Mouse (Mus musculus) macrophage (primary cell): ENCODE results near the gene Slc35c2. TPM values are rescaled to one million over a fixed set of nuclear protein-coding genes. Genes with fewer than 3 reads are reported as not detected.

Experiments
- H3K27ac ChIP-seq: fragments of 350-480 bp; formaldehyde crosslinking; 2 replicates; pipeline ENCODE4 v1.9.0; 2021
- H3K36me3 ChIP-seq: fragments of 350-480 bp; formaldehyde crosslinking; 2 replicates; pipeline ENCODE4 v1.9.0; 2021; ENCODE audit errors: inconsistent target
- H3K4me3 ChIP-seq: fragments of 350-480 bp; formaldehyde crosslinking; 2 replicates; pipeline ENCODE4 v1.9.0; 2021; ENCODE audit errors: inconsistent target
- H3K79me2 ChIP-seq: fragments of 350-480 bp; formaldehyde crosslinking; 2 replicates; pipeline ENCODE4 v1.9.0; 2021; ENCODE audit errors: inconsistent target
- WGBS: methylation state at CpG from one replicate; pipeline ENCODE4 v1.1.7; 2026; ENCODE audit warnings: inconsistent platforms; ENCODE audit not compliant: missing documents; 5-methylcytosine and 5-hydroxymethylcytosine counted together
- polyA plus RNA-seq: library from polyadenylated mRNA; stranded (reverse); fragments of 250-400 nt; gene quantifications from 3 replicates; pipeline ENCODE4 v1.2.4, GENCODE M21; 2018; ENCODE audit warnings: inconsistent platforms

Slc35c2 gene
- polyA plus RNA-seq, 1 experiment from 2014 or later: 29.3 TPM

GRCm38 (mm10) chr2:165275824-165276223, 11.8 kb downstream of the Slc35c2 start:
- peaks cover 43% of the 10 kb centered on the region for H3K36me3 ChIP-seq
- WGBS: 38% methylated on average over 8 of the region's 8 CpGs
- H3K79me2 ChIP-seq: no peaks in the 10 kb centered on the region
- H3K4me3 ChIP-seq: no peak overlapping the region
- H3K27ac ChIP-seq: no peak overlapping the region

GRCm38 (mm10) chr2:165275124-165275640, 12.5 kb downstream of the Slc35c2 start:
- Histone ChIP-seq H3K27ac (no peak overlapping the region), H3K79me2 (no peaks in the 10 kb centered on the region), H3K36me3 (peaks cover 37% of the 10 kb centered on the region; the same call in 1 of the 2 replicates), H3K4me3 (no peak overlapping the region)
- WGBS: 80% methylated on average over 8 of the region's 8 CpGs

- Histone ChIP-seq H3K27ac (no peak overlapping the region), H3K4me3 (no peak overlapping the region), H3K79me2 (no peaks in the 10 kb centered on the region), H3K36me3 (peaks cover 22% of the 10 kb centered on the region; the same call in 1 of the 2 replicates)
- WGBS: 60% methylated on average over 4 of the region's 4 CpGs
These were observed 14.1 kb downstream of the Slc35c2 start for GRCm38 (mm10) chr2:165273589-165273988.

DNA sequence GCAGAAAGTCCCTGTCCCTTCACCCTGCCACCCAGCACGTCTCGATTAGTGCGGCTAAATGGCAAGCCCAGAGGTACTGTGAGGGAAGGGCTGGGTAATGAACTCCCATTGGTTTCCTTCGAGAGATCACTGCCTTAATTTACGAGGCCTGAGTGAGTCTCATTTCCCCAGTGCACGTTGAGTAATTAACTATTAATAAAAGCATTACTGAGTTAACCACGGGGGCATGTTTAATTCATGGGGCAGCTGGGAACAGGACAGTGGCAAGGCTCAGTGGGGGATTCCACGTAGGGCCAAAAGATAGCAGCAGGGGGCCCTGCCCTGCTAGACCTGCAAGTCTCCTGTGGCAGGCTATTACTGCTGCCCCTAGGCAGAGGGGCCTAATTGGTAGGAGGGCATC, 16.3 kb downstream of the Slc35c2 start:
- H3K27ac ChIP-seq: no peak overlapping the region
- no peak overlapping the region for H3K4me3 ChIP-seq
- H3K79me2 ChIP-seq: no peaks in the 10 kb centered on the region
- 42% methylated on average over 8 of the region's 8 CpGs for WGBS
- H3K36me3 ChIP-seq: peaks cover under 1% of the 10 kb centered on the region; the same call in 1 of the 2 replicates

GRCm38 (mm10) chr2:165270858-165271257, 16.8 kb downstream of the Slc35c2 start:
- Histone ChIP-seq H3K4me3 (no peak overlapping the region), H3K36me3 (no peaks in the 10 kb centered on the region), H3K27ac (no peak overlapping the region), H3K79me2 (no peaks in the 10 kb centered on the region)
- 13% methylated on average over 7 of the region's 7 CpGs for WGBS

- Histone ChIP-seq H3K27ac (no peak overlapping the region), H3K79me2 (no peaks in the 10 kb centered on the region), H3K4me3 (no peak overlapping the region), H3K36me3 (no peaks in the 10 kb centered on the region)
- WGBS: 46% methylated on average over 12 of the region's 12 CpGs
These were observed 20.9 kb downstream of the Slc35c2 start for GRCm38 (mm10) chr2:165266739-165267138.

DNA sequence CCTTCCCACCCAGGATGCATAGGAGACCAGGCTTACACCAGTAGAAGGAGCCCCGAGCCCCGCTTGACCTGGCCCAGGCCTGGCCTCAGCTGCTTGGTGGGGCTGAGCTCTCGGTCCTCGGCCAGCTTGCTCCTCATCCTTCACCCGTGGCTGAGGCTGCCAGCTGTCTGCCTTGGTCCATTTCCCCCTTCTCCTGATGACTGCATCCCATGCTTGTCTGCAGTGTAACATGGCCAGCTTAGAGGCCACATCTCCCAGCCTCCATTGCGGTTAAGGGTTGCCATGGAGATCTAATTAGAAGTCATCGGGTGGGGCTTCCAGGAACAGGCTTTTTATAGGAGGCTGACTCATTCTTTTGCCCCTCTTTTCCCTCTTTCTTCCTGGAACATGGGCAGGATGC, 23.8 kb downstream of the Slc35c2 start:
- H3K27ac ChIP-seq: no peak overlapping the region
- H3K4me3 ChIP-seq: no peak overlapping the region
- H3K79me2 ChIP-seq: no peaks in the 10 kb centered on the region
- H3K36me3 ChIP-seq: no peaks in the 10 kb centered on the region
- WGBS: 54% methylated on average over 7 of the region's 7 CpGs

DNA sequence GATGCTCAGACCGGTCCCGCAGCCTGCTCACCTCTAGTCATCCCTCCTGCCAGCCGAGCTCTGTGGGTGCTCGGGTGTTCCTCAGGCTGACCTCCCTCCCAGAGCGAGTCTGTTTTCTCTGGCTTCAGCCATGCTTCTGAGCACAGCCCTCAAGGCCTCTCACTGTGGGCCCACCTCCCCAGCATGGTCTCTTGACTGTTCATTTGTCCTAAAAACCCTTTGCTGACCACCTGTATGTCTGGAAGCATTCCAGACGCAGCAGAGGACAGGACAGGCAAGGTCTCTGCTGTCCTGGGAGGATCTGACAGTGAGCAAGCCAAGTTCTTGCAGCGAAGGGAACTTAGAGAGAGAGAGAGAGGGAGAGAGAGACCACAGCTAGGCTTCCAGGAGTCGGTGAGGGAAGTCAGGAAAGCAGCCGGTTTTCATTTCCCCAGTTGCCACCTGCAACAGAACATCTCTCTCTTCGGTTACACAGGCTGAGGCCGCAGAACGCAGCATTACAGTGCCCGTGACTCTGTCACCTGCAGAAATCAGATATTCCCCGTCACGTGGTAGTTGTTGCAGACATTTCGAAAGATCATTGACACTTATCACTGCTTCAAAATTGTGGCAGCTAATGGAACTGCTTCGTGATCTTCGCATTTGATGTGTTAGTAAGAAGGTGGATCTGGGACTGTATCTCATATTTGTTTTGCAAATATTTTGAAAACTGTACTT, 25.2 kb downstream of the Slc35c2 start:
- 52% methylated on average over 18 of the region's 18 CpGs for WGBS
- H3K79me2 ChIP-seq: no peaks in the 10 kb centered on the region
- no peak overlapping the region for H3K4me3 ChIP-seq
- H3K36me3 ChIP-seq: no peaks in the 10 kb centered on the region
- no peak overlapping the region for H3K27ac ChIP-seq

DNA sequence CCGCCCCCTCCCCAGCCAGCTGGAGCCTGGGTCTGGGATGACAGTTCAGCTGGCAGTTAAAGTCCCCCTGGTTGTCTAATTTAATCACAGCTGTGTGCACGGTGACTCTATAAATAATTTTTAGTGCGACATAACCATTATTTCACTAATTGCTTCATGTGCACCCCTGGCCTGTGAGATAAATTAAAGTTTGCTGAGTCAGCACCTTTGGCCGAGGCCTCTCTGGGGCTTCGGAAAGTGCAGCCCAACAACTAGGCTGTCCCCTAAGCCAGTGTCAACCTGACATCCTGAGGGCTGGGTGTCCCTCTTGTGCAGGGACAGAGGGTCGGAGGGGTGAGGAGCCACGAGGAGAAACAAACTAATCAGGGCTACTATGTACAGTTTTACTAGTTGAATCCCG, 27.8 kb downstream of the Slc35c2 start:
- no peak overlapping the region for H3K4me3 ChIP-seq
- no peaks in the 10 kb centered on the region for H3K79me2 ChIP-seq
- H3K27ac ChIP-seq: no peak overlapping the region
- 85% methylated on average over 8 of the region's 8 CpGs for WGBS
- H3K36me3 ChIP-seq: no peaks in the 10 kb centered on the region

GRCm38 (mm10) chr2:165258321-165258720, 29.3 kb downstream of the Slc35c2 start:
- Histone ChIP-seq H3K4me3 (no peak overlapping the region), H3K27ac (no peak overlapping the region), H3K36me3 (no peaks in the 10 kb centered on the region), H3K79me2 (no peaks in the 10 kb centered on the region)
- 95% methylated on average over 6 of the region's 6 CpGs for WGBS

GRCm38 (mm10) chr2:165257151-165257834, 30.4 kb downstream of the Slc35c2 start:
- no peaks in the 10 kb centered on the region for H3K36me3 ChIP-seq
- H3K79me2 ChIP-seq: no peaks in the 10 kb centered on the region
- 80% methylated on average over 11 of the region's 11 CpGs for WGBS
- H3K4me3 ChIP-seq: no peak overlapping the region
- H3K27ac ChIP-seq: no peak overlapping the region

DNA sequence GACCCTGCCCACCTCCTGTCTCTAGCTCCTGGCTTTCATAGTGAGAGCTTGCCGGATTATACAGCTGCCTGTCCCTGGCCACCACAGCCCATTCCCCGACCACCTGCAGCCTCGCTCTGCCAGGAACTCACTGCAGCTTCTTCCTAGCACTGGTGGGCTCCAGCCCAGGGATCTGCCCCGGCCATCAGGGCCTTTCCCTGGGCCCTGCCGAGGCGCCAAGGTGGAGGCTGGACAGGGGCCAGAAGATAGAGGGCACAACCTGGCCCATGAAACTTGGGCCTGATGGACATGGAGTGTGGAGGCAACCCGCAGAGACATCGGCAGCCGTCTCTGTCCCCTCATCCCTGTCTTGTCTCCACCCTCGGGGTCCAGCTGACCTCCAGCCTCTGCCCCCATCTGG, 31.5 kb downstream of the Slc35c2 start:
- Histone ChIP-seq H3K79me2 (no peaks in the 10 kb centered on the region), H3K27ac (no peak overlapping the region), H3K36me3 (no peaks in the 10 kb centered on the region), H3K4me3 (no peak overlapping the region)
- WGBS: 88% methylated on average over 10 of the region's 10 CpGs

DNA sequence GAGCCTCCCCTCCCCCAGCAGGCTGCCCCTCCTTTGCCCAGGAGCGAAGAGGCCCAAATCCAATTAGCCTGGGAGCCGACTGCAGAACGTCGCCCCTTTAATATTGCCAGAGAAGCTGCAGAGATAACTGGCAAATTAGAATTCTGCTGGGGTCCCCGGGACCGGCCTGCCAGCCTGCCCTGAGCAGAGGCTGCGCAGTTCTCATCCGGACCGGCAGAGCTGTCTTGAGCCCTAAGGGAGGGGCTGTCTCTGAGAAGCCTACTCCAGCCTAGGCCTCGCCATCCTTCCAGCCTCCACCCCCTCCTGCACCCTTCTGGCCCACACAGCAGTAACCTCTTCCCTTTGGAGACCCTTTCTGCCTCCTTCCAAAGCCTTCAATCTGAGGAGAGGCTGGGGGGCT, 33.8 kb downstream of the Slc35c2 start:
- no peaks in the 10 kb centered on the region for H3K79me2 ChIP-seq
- H3K27ac ChIP-seq: no peak overlapping the region
- H3K4me3 ChIP-seq: no peak overlapping the region
- no peaks in the 10 kb centered on the region for H3K36me3 ChIP-seq
- WGBS: 87% methylated on average over 10 of the region's 10 CpGs

GRCm38 (mm10) chr2:165253269-165253668, 34.4 kb downstream of the Slc35c2 start:
- Histone ChIP-seq H3K4me3 (no peak overlapping the region), H3K27ac (no peak overlapping the region), H3K36me3 (no peaks in the 10 kb centered on the region), H3K79me2 (no peaks in the 10 kb centered on the region)
- 94% methylated on average over 8 of the region's 8 CpGs for WGBS

DNA sequence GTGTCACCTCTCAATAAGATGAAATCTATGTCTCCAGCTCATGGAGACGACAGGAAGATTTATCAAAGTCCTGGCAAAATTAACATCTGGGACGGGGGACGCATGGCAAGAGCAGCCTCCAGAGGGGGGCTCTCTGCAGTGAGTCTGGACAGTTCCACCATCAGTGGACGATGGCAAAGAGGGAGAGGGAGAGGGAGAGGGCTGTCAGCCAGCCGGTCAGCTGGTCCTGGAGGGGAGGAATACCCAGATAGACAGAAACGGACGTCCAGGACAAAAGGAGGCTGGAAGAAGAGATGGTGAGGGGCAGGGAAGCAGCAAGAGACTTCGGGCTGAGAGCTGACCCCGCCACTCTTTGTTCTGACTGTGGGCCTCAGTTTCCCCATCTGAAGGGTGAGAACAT, 34.9 kb downstream of the Slc35c2 start:
- H3K79me2 ChIP-seq: no peaks in the 10 kb centered on the region
- H3K4me3 ChIP-seq: no peak overlapping the region
- WGBS: 93% methylated on average over 8 of the region's 9 CpGs
- no peak overlapping the region for H3K27ac ChIP-seq
- H3K36me3 ChIP-seq: no peaks in the 10 kb centered on the region
